Mouse (Mus musculus) left cerebral cortex, adult 18-20 months (tissue): ENCODE data around the gene Slc39a11. TPM values are rescaled to one million over a fixed set of nuclear protein-coding genes. Genes with fewer than 3 reads are reported as not detected.
A peak's percentile ranks its signal among the peaks of the same experiment; 100 is the strongest.
"Not testable (repeated sequence)": the region's sequence is repeated elsewhere in the genome, so short reads cannot be mapped to it uniquely, and the experiment has no call there.

Experiments
- DNase-seq, 2 experiments: peaks; one replicate each; pipeline ENCODE4 v3.0.0; 2021 to 2022; ENCODE audit warnings: low spot score in 2 of 2, mixed read lengths in 1 of 2
- total RNA-seq, 2 experiments: library from RNA; stranded (reverse); gene quantifications; 2 replicates each; pipeline ENCODE4 v1.2.3; 2021

Gene Slc39a11
- total RNA-seq, 2 experiments from 2014 or later = 13.9 to 15.3 TPM

DNA sequence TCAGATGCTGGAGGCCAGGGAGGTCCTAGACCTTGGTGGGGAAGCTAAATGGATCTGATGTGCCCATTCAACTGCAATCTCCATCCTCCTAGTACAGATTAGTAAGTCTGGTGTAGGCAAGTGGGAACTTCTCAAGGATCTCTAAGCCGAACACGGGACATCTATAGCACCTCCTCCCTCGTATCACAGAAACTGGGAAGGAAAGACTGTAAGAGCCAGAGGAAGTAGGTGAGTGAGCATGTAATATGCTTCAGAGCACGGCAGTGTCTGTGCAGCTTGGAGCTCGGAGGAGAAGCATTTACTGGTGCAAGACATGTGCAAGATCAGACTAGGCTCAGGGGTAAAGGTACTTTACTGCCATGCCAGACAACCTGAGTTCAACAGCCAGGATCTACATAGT lies 19.0 kb upstream of the Slc39a11 start:
- DNase-seq = no peak

- no peak for DNase-seq
Measured at GRCm38 (mm10) chr11:113667704-113668103, 17.8 kb upstream of the Slc39a11 start.

- no peak for DNase-seq
Measured at GRCm38 (mm10) chr11:113667122-113667521, 17.2 kb upstream of the Slc39a11 start.

GRCm38 (mm10) chr11:113666648-113667047 lies 16.8 kb upstream of the Slc39a11 start:
- no peak for DNase-seq

DNA sequence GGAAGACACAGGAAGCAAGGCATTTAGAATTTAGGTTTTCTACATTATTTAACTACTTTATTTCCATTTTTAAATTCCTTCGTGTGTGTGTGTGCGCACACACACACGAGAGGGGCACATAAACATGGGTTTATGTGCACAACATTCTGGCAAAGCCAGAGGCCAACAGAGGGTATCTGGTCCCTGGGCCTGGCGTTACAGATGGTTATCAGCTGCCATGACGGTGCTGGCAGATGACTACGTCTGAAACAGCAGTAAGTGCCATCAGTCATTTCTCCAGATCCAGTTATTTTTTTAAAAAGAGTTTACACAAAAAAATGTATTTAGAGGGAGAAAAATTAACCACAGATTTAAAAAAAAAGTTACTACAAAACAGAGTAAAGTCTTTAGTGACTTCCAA lies 16.3 kb upstream of the Slc39a11 start:
- no peak for DNase-seq

DNA sequence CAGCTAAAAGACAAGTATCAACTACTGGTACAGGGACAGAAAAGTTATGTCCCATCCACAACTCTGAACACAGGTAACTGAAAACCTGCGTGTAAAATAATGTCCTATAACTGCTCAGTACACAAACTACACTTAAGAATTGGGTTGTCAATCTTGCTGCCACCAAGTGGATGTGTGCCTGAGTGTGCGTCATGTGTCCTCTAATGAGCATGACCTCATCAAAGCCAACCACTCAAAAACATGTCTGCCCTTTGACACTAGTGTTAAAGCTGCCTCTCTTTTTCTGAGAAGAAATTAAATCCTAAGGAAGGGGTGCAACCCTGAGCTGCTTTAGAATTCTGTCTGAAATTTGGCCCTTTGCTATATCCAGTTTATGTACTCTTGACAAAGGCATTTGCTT lies 14.4 kb upstream of the Slc39a11 start:
- DNase-seq = no peak

DNA sequence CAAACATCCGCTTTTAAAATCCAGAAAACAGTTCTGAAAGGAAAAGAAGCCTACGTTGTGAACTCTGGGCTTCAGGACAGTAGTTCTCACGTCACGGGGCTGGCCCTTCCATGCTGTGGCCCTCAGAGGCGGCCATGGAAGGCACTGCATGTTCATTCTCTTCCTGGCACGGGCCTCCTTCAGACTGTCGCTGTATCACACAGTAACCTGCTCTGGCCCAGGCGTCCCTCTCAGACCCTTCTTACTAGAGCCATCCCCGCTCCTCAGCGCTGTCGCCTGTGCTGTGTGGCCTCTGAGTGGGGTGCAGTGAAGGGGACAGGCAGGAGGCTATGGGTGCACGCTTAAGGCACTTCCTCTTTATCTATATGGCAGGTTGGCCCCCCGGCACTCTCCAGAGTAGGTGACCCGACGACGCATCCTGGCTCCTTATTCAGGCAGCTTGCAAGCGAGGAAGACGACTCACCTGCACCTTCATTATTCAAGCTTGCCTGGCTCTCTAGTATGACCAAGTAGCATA lies 12.0 kb upstream of the Slc39a11 start:
- no peak for DNase-seq

GRCm38 (mm10) chr11:113660940-113661339 lies 11.1 kb upstream of the Slc39a11 start:
- no peak for DNase-seq

- DNase-seq = not testable (repeated sequence)
Measured at GRCm38 (mm10) chr11:113660213-113660612, 10.3 kb upstream of the Slc39a11 start.

DNA sequence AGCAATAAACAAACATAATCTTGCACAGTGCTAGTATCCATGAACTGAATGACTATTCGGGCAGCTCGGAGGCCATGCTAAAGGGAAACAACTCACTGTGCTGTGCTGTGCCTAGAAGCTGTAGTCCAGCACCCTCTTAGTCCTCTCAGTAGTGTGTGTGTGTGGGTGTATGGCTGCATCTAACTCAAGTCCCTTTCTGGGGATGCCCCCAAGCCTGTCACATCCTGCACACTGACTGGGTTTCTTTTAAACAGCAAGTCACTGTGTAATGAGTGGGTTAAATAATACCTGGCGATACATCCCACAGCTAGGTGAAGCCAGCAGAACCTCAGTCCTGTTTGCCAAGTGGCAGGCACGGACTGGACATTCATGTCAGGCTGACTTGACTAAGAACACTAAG lies 8.9 kb upstream of the Slc39a11 start:
- no peak for DNase-seq

DNA sequence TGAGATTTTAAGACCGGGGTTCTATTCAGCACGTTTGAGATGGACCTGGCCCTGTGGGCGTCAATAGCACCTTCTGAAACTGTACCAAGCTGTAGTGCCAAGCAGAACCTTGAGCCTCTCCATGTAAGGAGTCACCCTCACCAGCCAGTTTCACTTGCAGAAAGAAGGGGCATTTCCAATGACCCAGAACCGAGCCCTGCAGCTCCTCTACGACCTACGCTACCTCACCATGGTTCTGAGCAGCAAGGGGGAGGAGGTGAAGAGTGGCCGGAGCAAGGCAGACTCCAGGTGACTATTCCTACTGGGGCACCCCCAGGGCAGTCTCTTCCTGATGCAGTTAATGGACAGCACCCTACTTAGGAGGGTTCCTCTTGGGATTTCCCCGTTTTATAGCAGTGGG lies 8.4 kb upstream of the Slc39a11 start:
- DNase-seq = no peak

DNA sequence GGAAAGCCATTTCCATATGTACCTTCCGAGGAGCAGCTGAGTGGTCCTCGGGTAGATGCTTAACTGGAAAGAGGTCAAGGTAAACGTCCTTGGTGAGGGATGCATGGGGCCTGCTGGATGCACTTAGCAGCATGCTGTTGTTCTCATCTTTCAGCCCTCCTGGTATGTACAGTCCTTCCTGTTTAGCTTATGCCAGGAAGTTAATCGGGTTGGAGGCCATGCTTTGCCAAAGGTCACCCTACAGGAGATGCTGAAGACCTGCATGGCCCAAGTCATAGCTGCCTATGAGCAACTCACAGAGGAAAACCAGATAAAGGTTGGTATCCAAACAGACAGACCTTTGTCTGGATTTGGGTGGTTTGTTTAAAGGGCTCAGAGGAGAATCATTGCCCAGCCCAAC lies 7.3 kb upstream of the Slc39a11 start:
- DNase-seq = no peak

DNA sequence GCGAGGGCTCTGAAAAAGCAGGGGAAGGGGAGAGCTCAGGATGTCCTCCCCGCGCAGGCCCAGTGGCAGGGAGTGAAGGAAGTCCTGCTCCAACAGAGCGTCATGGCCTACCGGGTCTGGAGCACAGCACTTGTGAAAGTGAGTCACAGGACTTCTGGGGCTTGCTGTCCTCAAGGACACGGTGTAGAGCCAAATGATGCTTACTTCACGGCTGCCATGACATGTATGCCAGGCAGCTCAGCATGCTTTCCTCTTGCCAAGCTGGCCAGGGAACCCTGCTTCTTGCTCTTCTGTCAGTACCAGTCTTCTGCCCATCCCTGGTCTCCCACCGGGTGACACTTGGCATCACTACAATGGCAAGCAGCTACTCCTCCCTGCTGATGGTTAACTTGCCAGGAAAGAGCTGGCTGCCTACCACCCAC lies 6.6 kb upstream of the Slc39a11 start:
- no peak for DNase-seq

GRCm38 (mm10) chr11:113654561-113655270 lies 4.8 kb upstream of the Slc39a11 start:
- peak; percentile 50 to 58 for DNase-seq

DNA sequence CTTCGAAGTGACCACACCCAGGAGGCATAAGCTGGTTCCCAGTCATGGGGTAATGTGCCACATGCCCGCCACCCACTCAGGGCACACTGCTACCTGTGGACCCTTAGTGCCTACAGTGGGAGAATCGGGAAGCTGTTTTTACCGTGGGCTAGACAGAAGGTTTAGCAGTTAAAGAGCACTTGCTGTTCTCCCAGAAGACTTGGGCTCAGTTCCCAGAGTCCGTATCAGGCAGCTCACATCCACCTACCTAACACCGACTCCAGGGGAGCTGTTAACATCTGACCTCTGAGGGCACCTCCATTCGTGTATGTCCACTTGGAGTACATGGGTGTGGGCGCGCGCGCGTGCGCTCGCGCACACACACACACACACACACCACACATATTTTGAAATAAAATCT lies 4.2 kb upstream of the Slc39a11 start:
- peak in 1 of 2 experiments; percentile 32 for DNase-seq

DNA sequence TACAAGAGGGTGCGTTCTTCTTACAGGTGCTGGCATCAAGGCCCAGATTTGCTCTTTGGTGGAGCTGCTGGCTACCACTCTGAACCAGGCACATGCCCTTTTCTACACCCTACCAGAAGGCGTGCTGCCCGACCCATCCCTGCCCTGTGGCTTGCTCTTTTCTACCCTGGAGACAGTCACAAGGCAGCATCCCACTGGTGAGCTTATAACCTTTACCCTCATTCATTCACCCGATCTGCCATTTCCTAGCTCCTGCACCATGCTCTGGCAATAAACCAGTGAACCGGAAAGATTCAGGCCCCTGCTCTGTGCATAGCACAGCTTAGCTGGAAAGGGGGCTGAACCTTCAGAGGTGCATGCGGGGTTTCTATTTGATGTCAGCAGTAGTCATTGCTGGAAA lies 2.6 kb upstream of the Slc39a11 start:
- no peak for DNase-seq

DNA sequence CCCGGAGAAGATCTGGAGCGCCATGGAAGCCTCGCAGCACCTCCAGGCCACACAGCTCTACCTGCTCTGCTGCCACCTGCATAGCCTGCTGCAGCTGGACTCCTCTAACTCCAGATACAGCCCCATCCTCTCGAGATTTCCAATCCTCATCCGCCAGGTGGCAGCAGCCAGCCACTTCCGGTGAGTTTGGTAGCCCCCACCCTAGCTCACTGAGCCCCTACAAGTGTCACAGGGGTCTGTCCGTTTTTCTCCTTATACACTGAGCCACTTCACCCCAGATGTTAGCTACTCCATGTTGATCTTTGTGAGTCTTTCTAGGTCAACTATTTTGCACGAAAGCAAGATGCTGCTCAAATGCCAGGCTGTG lies 2.0 kb upstream of the Slc39a11 start:
- DNase-seq = no peak

- DNase-seq = no peak
Measured at GRCm38 (mm10) chr11:113651206-113651906, 1.5 kb upstream of the Slc39a11 start.

GRCm38 (mm10) chr11:113648690-113649352 lies 1.1 kb downstream of the Slc39a11 start, which contains the start of gene Cog1:
Gene Cog1 (plus strand): TSS chr11:113649169.
- DNase-seq = no peak

GRCm38 (mm10) chr11:113648152-113648551 lies 1.7 kb downstream of the Slc39a11 start:
- DNase-seq = peak; percentile 86

GRCm38 (mm10) chr11:113645181-113645580 lies 4.7 kb downstream of the Slc39a11 start:
- DNase-seq = no peak

- DNase-seq = no peak
Measured at GRCm38 (mm10) chr11:113638680-113639079, 11.2 kb downstream of the Slc39a11 start.
